Mouse (Mus musculus) kidney, adult 2 months (tissue): ENCODE measurements around the gene 1700067K01Rik.

Source experiments
- CTCF ChIP-seq: fragments of 200-500 bp; conservative IDR thresholded peaks from 2 replicates; pipeline ENCODE4 v1.5.1; 2011; ENCODE audit warnings: low read depth, mild to moderate bottlenecking, control low read depth, low read length, moderate library complexity, mixed read lengths; ENCODE audit not compliant: insufficient read depth, insufficient read length
- POLR2A ChIP-seq: fragments of 200-500 bp; IDR thresholded peaks from one replicate; pipeline ENCODE4 v1.6.1; 2011; ENCODE audit warnings: low read depth, low read length, control low read depth

DNA sequence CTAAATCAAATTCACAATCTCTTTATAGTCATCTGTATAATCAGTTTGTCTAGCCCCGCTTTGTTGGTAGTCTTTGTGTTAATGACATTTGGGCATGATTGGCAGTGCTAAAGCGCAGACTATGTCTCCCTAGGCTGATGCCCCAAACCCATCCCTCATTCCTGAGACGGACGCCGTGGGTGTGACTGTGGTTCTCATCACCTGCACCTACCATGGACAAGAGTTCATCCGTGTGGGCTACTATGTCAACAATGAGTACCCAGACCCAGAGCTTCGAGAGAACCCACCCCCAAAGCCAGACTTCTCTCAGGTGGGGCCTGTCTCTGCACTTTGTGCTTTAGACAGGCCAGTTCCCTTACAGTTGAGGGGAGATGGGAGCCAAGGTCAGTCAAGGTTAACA lies 33.6 kb upstream of the 1700067K01Rik start:
- TF ChIP-seq CTCF (no peak), POLR2A (no peak)
